Mouse (Mus musculus) retina, postnatal 1 day (tissue): ENCODE results near the gene Rpp30.

Experiments used
- DNase-seq: peaks from one replicate; pipeline ENCODE4 v3.0.0-alpha.2; 2012

Rpp30 gene

GRCm38 (mm10) chr19:36129213-36129612, 45.7 kb downstream of the Rpp30 start:
- no peak for DNase-seq

GRCm38 (mm10) chr19:36129643-36130042, 46.1 kb downstream of the Rpp30 start:
- DNase-seq = no peak

- DNase-seq = no peak
These were observed 46.7 kb downstream of the Rpp30 start for GRCm38 (mm10) chr19:36130181-36130580.

- no peak for DNase-seq
These were observed 48.5 kb downstream of the Rpp30 start for GRCm38 (mm10) chr19:36131990-36132389.

- DNase-seq = no peak
These were observed 49.5 kb downstream of the Rpp30 start for GRCm38 (mm10) chr19:36133064-36133463.

- no peak for DNase-seq
These were observed 50.2 kb downstream of the Rpp30 start for GRCm38 (mm10) chr19:36133731-36134130.

- DNase-seq = no peak
These were observed 60.1 kb downstream of the Rpp30 start for GRCm38 (mm10) chr19:36143571-36143970.

GRCm38 (mm10) chr19:36148578-36148977, 65.1 kb downstream of the Rpp30 start:
- no peak for DNase-seq

GRCm38 (mm10) chr19:36150241-36151007, 66.9 kb downstream of the Rpp30 start:
- peak; percentile 42 for DNase-seq
